Mouse (Mus musculus) lung, adult 10 weeks (tissue): Measurements from ENCODE around the gene Ccdc71. TPM values are rescaled to one million over a fixed set of nuclear protein-coding genes. Genes with fewer than 3 reads are reported as not detected.

Experiments used
- polyA plus RNA-seq: library from polyadenylated mRNA; stranded (reverse); fragments of 350-450 nt; fragmentation: Illumina TruSeq; extraction: RNeasy Lipid Tissue Mini Kit (QIAGEN cat#74804); gene quantifications from one replicate; pipeline ENCODE4 v1.2.3, GENCODE M21; 2014; ENCODE audit warnings: low read depth, low replicate concordance; ENCODE audit not compliant: insufficient read depth

The Ccdc71 gene
- 16.2 TPM for polyA plus RNA-seq

DNA sequence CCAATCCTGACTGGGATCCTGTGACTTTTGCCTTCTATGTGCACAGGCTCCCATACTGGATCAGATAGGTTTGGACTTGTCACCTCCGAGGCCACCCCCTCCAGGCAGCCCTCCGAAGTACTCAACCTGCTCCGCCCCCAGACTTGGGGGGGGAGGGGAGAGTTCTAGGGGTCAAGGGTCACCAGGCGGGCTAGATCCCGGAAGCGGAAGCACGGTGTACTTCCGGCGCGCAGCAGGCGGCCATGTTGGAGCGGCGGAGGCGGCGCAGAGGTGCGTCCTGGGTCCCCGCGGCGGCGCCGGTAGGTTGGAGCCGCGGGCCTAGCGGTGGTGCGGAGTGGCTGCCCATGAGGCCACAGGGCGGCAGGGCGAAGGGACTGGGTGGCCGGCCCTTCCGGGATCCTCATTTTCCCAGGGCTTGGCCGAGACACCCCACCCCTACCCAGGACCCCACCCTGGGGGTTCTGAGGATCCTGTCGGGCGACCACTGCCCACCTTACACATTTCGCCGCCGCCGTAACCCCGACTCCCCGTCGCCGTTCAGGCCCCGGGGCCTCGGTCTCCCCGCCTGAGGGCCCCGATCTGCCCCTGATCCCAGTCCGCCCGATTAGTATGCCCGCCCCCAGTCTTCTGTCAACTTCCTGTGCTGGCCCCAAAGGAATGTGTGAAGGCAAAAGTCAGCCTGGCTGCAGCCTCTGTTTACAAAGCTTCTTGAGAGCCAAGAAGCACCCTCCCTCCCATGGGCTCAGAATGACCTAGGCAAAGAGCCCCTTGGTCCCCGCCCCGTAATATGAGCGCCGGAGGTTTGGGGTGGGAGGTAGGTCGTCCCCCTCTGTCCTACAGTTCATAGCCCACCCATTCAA is at the start of gene Ccdc71:
Gene Ccdc71, plus strand, starts transcription at position 209 of the 860 bp plus-strand sequence.

DNA sequence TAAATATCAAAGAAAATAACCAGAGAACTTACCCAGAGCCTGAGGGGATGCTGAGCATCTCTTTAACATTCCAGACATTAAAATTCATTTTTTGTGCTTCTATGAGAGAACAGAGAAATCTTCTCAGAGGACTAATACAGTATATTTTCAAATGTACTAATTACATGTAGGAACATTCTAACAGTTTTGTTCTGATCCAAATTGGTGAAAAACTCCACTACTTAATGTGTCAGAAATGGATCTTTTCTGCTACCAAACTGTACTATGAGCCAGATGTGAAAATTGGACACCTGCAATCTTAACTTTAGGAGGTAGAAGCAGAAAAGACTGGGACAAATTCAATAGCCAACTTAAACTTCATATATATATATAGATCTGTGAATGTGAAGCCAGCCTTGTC is 31.9 kb upstream of the Ccdc71 start, which contains the start of gene Ccdc36:
Gene Ccdc36, minus strand, starts transcription at position 101 of the 400 bp plus-strand sequence.

DNA sequence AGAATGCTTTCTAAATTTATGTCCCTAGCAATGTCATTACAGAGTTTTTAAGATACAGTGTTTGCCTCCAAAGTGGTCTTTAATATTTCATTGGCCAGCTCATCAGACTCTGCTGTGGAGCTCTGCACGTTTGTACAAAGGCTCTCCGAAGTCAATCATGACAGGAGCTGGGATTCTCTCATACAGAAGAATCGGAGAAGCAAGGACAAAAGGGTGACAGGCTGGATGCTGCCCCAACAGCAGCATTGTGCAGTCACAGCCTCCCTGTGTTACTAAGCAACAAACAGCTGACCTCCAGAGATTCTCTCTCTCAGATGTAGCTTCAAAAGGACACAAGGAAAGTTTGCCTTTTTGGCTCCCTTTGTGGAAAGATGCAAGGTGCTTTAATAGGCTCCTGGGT is 24.1 kb upstream of the Ccdc71 start, which contains the start of gene BC048562:
Gene BC048562, plus strand, starts transcription at position 301 of the 400 bp plus-strand sequence.

GRCm38 (mm10) chr9:108461181-108461631 is 879 bp downstream of the Ccdc71 start, which contains the start of gene Klhdc8b:
Gene Klhdc8b, minus strand, starts transcription at chr9:108461581.

DNA sequence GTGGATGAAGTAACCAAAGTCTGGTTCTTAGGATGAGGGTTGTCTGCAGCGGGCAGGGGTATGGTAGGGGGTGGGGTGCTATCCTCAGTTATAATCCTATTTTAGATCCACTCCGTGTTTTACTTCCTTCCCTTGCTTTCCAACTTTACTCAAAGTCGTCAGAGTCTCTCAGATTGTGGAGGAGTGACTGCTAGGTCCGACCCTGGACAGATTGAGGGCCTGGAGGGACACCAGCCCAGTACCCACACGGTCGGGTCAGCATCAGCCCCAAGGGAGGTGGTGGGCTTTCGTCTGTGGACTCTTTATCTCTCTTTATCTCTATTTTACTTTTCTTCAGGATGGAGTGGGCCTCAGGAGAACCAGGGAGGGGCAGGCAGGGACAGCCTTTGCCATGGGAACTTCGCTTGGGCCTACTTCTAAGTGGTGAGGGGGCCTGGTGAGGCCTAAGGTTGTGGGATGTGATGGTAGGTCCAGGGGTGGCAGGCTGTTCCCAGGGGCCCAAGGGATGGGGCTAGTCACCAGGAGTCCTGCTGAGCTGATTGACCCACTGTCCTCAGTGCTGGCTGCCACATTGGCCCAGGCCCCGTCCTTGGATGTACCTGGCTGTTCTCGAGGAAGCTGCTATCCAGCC is 19.5 kb downstream of the Ccdc71 start, which contains the start of gene Lamb2:
Gene Lamb2, plus strand, starts transcription at position 16 of the 631 bp plus-strand sequence.

GRCm38 (mm10) chr9:108490559-108491285 is 30.4 kb downstream of the Ccdc71 start, which contains the start of gene Usp19:
Gene Usp19, plus strand, starts transcription at chr9:108490602.

DNA sequence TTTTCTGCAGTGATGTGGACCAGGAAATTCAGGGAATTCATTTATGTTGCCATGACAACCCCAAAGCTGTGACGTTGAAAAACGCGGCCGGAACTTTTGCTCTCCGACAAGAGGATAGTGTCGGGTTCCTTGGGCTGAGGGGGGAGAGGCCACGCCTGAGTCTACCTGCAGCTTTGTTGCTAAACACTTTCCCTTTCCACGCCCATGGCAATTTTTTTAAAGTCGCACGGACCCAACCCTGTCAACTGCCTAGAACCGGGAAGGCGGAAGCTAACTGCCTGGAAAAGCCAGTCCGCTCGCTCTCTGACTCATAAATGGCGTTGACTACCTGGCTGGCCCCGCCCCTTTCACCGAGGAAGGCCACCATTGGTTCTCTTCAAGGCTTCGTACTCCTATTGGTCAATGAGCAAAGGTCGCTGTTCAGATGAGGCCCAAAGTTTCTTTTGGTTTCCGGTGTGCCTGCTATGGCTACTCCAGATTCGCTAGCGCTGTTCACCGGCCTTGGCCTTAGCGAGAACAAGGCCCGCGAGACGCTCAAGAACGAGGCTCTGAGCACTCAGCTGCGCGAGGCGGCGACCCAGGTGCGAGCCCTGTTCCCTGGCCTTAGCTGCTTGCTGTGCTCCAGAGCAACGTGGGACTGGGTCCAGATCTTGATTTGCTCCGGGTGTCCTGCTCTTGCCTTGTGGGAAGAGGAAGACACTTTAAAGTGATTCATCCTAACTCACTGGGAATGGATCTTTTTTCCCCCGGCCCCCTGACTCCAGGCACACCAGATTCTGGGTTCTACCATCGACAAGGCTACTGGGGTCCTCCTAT is 47.5 kb downstream of the Ccdc71 start, which contains the start of gene Qars:
Gene Qars, plus strand, starts transcription at position 88 of the 816 bp plus-strand sequence.

Other genes starting within 250 kb of the Ccdc71 start
- 48.3 TPM for gene Dag1, start 196.6 kb upstream of the Ccdc71 start, polyA plus RNA-seq
- 14.1 TPM for gene Nicn1, start 170.1 kb upstream of the Ccdc71 start, polyA plus RNA-seq
- 5.4 TPM for gene Amt, start 163.7 kb upstream of the Ccdc71 start, polyA plus RNA-seq
- gene Rhoa, start 154.4 kb upstream of the Ccdc71 start, polyA plus RNA-seq, result 388 TPM
- gene Tcta, start 154.4 kb upstream of the Ccdc71 start, polyA plus RNA-seq, result 63.8 TPM
- gene Gpx1, start 121.6 kb upstream of the Ccdc71 start, polyA plus RNA-seq, result 781 TPM
- gene Usp4, start 112.7 kb upstream of the Ccdc71 start, polyA plus RNA-seq, result 62.5 TPM
- gene 1700102P08Rik, start 67.7 kb upstream of the Ccdc71 start, polyA plus RNA-seq, result 0.82 TPM
- not detected for gene Ccdc36, start 32.0 kb upstream of the Ccdc71 start, polyA plus RNA-seq
- not detected for gene BC048562, start 24.0 kb upstream of the Ccdc71 start, polyA plus RNA-seq
- 27.7 TPM for gene Klhdc8b, start 1.1 kb downstream of the Ccdc71 start, polyA plus RNA-seq
- 37.0 TPM for gene Lamb2, start 19.2 kb downstream of the Ccdc71 start, polyA plus RNA-seq
- 38.6 TPM for gene Usp19, start 30.1 kb downstream of the Ccdc71 start, polyA plus RNA-seq
- 46.7 TPM for gene Qars, start 47.2 kb downstream of the Ccdc71 start, polyA plus RNA-seq
- 27.9 TPM for gene Qrich1, start 56.3 kb downstream of the Ccdc71 start, polyA plus RNA-seq
- gene Impdh2, start 99.8 kb downstream of the Ccdc71 start, polyA plus RNA-seq, result 53.0 TPM
- gene Ndufaf3, start 106.9 kb downstream of the Ccdc71 start, polyA plus RNA-seq, result 37.0 TPM
- gene Dalrd3, start 109.4 kb downstream of the Ccdc71 start, polyA plus RNA-seq, result 52.3 TPM
- 23.5 TPM for gene Wdr6, start 118.2 kb downstream of the Ccdc71 start, polyA plus RNA-seq
- gene P4htm, start 137.1 kb downstream of the Ccdc71 start, polyA plus RNA-seq, result 7.7 TPM
- gene Arih2, start 188.9 kb downstream of the Ccdc71 start, polyA plus RNA-seq, result 14.2 TPM
- 33.7 TPM for gene Slc25a20, start 201.6 kb downstream of the Ccdc71 start, polyA plus RNA-seq
- 19.3 TPM for gene Prkar2a, start 228.8 kb downstream of the Ccdc71 start, polyA plus RNA-seq